Mouse (Mus musculus) spleen, postnatal 36 days (tissue): ENCODE measurements around the gene Wfdc18.

Experiments used
- DNase-seq, 2 experiments: peaks; one replicate each; pipeline ENCODE4 v3.0.0; 2022; ENCODE audit warnings: low spot score in 2 of 2, mixed read lengths in 1 of 2

The Wfdc18 gene

GRCm38 (mm10) chr11:83742731-83743355, 34.0 kb downstream of the Wfdc18 start:
- DNase-seq: peak; percentile 67 to 70

- no peak for DNase-seq
These were observed 34.7 kb downstream of the Wfdc18 start for GRCm38 (mm10) chr11:83743525-83743924.

- peak; percentile 88 to 90 for DNase-seq
These were observed 37.3 kb downstream of the Wfdc18 start for GRCm38 (mm10) chr11:83746152-83746551.

- DNase-seq: no peak
These were observed 37.9 kb downstream of the Wfdc18 start, which contains the start of gene Wfdc21 for GRCm38 (mm10) chr11:83746681-83747080. Gene Wfdc21 (plus strand): TSS chr11:83746940.

- no peak for DNase-seq
These were observed 38.8 kb downstream of the Wfdc18 start for GRCm38 (mm10) chr11:83747376-83748265.

- DNase-seq: peak; percentile 85 to 88
These were observed 44.9 kb downstream of the Wfdc18 start, which contains the start of gene Heatr6 for GRCm38 (mm10) chr11:83753581-83754181. Gene Heatr6 (plus strand): TSS chr11:83753696.

- no peak for DNase-seq
These were observed 45.4 kb downstream of the Wfdc18 start for GRCm38 (mm10) chr11:83754227-83754626.
